Mouse (Mus musculus) myocyte (in vitro differentiated cells): ENCODE measurements around the gene Tpk1.

Experiments used
- CEBPB ChIP-seq: IDR thresholded peaks from 2 replicates; pipeline ENCODE4 v1.6.1; 2011; ENCODE audit warnings: mild to moderate bottlenecking, moderate library complexity; ENCODE audit not compliant: poor library complexity, insufficient read depth, severe bottlenecking
- MAX ChIP-seq: IDR thresholded peaks from one replicate; pipeline ENCODE4 v1.6.1; 2011; ENCODE audit warnings: low read depth, mild to moderate bottlenecking, control low read depth
- MYOG ChIP-seq, 3 experiments: IDR thresholded peaks; one replicate each; pipeline ENCODE4 v1.6.1; 2011; ENCODE audit warnings: control low read depth in 2 of 3, low read depth in 2 of 3, mild to moderate bottlenecking in 2 of 3; ENCODE audit not compliant: insufficient read length in 2 of 3, control insufficient read depth in 1 of 3, insufficient read depth in 1 of 3
- POLR2A ChIP-seq: IDR thresholded peaks from one replicate; pipeline ENCODE4 v1.6.1; 2011; ENCODE audit warnings: low read depth, mild to moderate bottlenecking, control low read depth, moderate library complexity; ENCODE audit not compliant: insufficient read length
- TCF3 ChIP-seq: IDR thresholded peaks from one replicate; pipeline ENCODE4 v1.6.1; 2011; ENCODE audit warnings: low read depth, control low read depth; ENCODE audit not compliant: insufficient read length
- USF1 ChIP-seq: IDR thresholded peaks from one replicate; pipeline ENCODE4 v1.6.1; 2011; ENCODE audit warnings: low read depth, mild to moderate bottlenecking, control low read depth, moderate library complexity

- TF ChIP-seq CEBPB (no peak), POLR2A (no peak), USF1 (no peak), MAX (no peak), TCF3 (no peak), MYOG (IDR thresholded peaks at IDR 0.05; ENCODE audit: control insufficient read depth in 1 of 3, insufficient read depth in 1 of 3, insufficient read length in 2 of 3, low read depth in 2 of 3) (no peak)
Observed at GRCm38 (mm10) chr6:43645674-43646073, 20.4 kb downstream of the Tpk1 start.
